Mouse (Mus musculus): ENCODE data around the gene Rhoa.
"Not testable (repeated sequence)": the region's sequence is repeated elsewhere in the genome, so short reads cannot be mapped to it uniquely, and the experiment has no call there.

Gene Rhoa

GRCm38 (mm10) chr9:108289347-108289746, 16.6 kb upstream of the Rhoa start:
- no peak for DNase-seq

GRCm38 (mm10) chr9:108290016-108290750, 15.7 kb upstream of the Rhoa start, which contains the start of gene Nicn1:
Nicn1 (plus strand) TSS chr9:108290429.
- DNase-seq, result peak; percentile 88

GRCm38 (mm10) chr9:108290773-108291172, 15.2 kb upstream of the Rhoa start:
- no peak for DNase-seq

GRCm38 (mm10) chr9:108296453-108297355, 9.2 kb upstream of the Rhoa start, which contains the start of gene Amt:
Amt (plus strand) TSS chr9:108296853.
- no peak for DNase-seq

- peak; percentile 14 for DNase-seq
Measured at GRCm38 (mm10) chr9:108301853-108302252, 4.1 kb upstream of the Rhoa start.

- no peak for DNase-seq
Measured at GRCm38 (mm10) chr9:108304716-108305115, 1.2 kb upstream of the Rhoa start.

- peak; percentile 15 for DNase-seq
Measured at GRCm38 (mm10) chr9:108305170-108305569, 759 bp upstream of the Rhoa start.

GRCm38 (mm10) chr9:108306571-108306980, 647 bp downstream of the Rhoa start:
- peak; percentile 88 for DNase-seq

GRCm38 (mm10) chr9:108307021-108307807, 1.3 kb downstream of the Rhoa start:
- DNase-seq, result no peak

- DNase-seq, result no peak
Measured at GRCm38 (mm10) chr9:108308141-108308540, 2.2 kb downstream of the Rhoa start.

GRCm38 (mm10) chr9:108317572-108317971, 11.6 kb downstream of the Rhoa start:
- DNase-seq, result peak; percentile 23

GRCm38 (mm10) chr9:108318462-108318861, 12.5 kb downstream of the Rhoa start:
- DNase-seq, result no peak

- DNase-seq, result not testable (repeated sequence)
Measured at GRCm38 (mm10) chr9:108322054-108322453, 16.1 kb downstream of the Rhoa start.

GRCm38 (mm10) chr9:108324784-108325183, 18.9 kb downstream of the Rhoa start:
- no peak for DNase-seq

- DNase-seq, result no peak
Measured at GRCm38 (mm10) chr9:108325811-108326210, 19.9 kb downstream of the Rhoa start.

GRCm38 (mm10) chr9:108337848-108338550, 32.1 kb downstream of the Rhoa start:
- no peak for DNase-seq

GRCm38 (mm10) chr9:108338551-108338885, 32.6 kb downstream of the Rhoa start:
- DNase-seq, result no peak

GRCm38 (mm10) chr9:108338886-108339781, 33.2 kb downstream of the Rhoa start, which contains the start of gene Gpx1:
Gpx1 (plus strand) TSS chr9:108338903.
- peak; percentile 95 for DNase-seq

GRCm38 (mm10) chr9:108339886-108340257, 33.9 kb downstream of the Rhoa start:
- peak; percentile 20 for DNase-seq

- peak; percentile 18 for DNase-seq
Measured at GRCm38 (mm10) chr9:108340258-108341138, 34.6 kb downstream of the Rhoa start.

Measured in lung, postnatal 14 days (tissue).